Mouse (Mus musculus) E14TG2a.4 (cell line): ENCODE results near the gene Mrln.

Source experiments
- CTCF ChIP-seq: conservative IDR thresholded peaks from 2 replicates; pipeline ENCODE4 v1.5.1; 2014; ENCODE audit warnings: low read length
- NANOG ChIP-seq: IDR thresholded peaks from 2 replicates; pipeline ENCODE4 v1.6.1; 2014; ENCODE audit warnings: borderline replicate concordance, low read length, mixed read lengths
- POU5F1 ChIP-seq: IDR thresholded peaks from 2 replicates; pipeline ENCODE4 v1.6.1; 2014; ENCODE audit warnings: low read length, borderline replicate concordance

GRCm38 (mm10) chr10:70224571-70224970 is 20.1 kb downstream of the Mrln start:
- TF ChIP-seq NANOG (no peak), CTCF (no peak), POU5F1 (no peak)
